Comparison of ENCODE assay signal across 15 mouse cellular contexts in genomic region chr16:76821261-76821660, GRCm38 (mm10).
"Had no signal": no experiment of that assay in that cellular context is flagged by ENCODE, and none has a peak within 500 bp of the region (broad histone marks: within the 10 kb centered on the region; RNA-seq: fewer than 3 reads in every experiment).

No protein-coding gene starts in this region.

- DNase-seq: heart, postnatal 10 days; heart, postnatal 14 days; heart, postnatal 36 days; heart, postnatal 4 days; kidney, adult 11 months; kidney, adult 18-20 months; kidney, adult 2 months; kidney, adult 8-10 months; kidney, adult 9 months; kidney, postnatal 10 days; kidney, postnatal 14 days; kidney, postnatal 36 days; kidney, postnatal 4 days; layer of hippocampus, adult 9-11 months; layer of hippocampus, postnatal 36 days had no signal
